Mouse (Mus musculus): ENCODE measurements around the gene Inka2.

DNA sequence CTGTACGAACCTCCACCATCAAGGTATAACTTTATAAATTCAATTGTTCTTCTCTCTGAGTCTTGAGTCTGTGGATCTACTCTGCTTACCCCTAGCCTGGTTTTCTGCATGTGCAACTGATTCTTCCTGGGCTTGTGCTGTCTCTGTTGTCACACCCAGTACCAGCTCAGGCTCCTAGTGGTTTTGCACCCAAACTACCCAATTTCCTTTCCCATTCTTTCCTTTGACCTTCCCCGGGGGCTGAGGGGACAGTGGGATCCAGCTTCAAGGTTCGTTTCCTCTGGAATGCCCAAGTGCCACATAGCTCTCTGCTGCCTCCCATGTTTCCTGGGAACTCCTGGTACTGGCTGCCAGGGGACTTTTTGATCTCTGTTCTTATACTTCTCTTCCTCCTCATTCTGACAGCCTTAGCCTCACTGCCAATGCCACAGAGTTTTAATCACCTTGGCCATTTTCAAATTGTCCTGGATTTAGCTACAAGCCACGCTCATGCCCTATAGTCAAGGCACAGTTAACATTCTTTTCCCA lies 37.3 kb upstream of the Inka2 start:
- TF ChIP-seq CTCF (IDR thresholded peaks at IDR 0.05; ENCODE audit: control insufficient read depth, insufficient read depth, insufficient replicate concordance, low read depth, low read length) (no peak), POLR2A (IDR thresholded peaks at IDR 0.05; ENCODE audit: control insufficient read depth, low read depth, low read length) (no peak)

Data from testis, adult 2 months (tissue).